Mouse (Mus musculus) CH12F3 (cell line): ENCODE measurements around the gene Amy2a1.
"Not testable (repeated sequence)": the region's sequence is repeated elsewhere in the genome, so short reads cannot be mapped to it uniquely, and the experiment has no call there.

Experiments
- in situ Hi-C: fragments of 300-500 bp; cut with MboI; formaldehyde crosslinking; loops from 2 replicates; pipeline ENCODE4 v1.14.3; 2020; ENCODE audit warnings: low sequenced_read_pairs

Gene Amy2a1

DNA sequence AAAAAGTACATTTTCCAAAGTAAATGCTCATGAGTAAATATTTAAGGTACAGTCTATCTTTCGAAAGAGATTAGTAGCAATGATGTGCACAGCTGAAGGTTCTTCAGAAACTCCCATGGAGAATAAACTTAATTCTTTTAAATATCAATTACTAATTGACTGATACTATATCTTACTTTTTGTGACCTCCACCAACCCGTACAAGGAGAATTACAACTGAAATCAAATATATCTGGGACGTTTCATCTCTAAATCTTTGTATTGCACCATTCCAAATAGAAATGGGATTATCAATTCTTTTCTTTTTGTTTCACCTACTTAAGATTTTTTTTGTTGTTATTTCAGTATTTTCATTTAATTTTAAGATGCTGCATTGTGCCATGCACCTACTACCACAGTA lies at the start of gene Amy2a1:
Amy2a1 (minus strand) TSS at position 101 of the 400 bp plus-strand sequence.
- in situ Hi-C loops = not testable (repeated sequence)

DNA sequence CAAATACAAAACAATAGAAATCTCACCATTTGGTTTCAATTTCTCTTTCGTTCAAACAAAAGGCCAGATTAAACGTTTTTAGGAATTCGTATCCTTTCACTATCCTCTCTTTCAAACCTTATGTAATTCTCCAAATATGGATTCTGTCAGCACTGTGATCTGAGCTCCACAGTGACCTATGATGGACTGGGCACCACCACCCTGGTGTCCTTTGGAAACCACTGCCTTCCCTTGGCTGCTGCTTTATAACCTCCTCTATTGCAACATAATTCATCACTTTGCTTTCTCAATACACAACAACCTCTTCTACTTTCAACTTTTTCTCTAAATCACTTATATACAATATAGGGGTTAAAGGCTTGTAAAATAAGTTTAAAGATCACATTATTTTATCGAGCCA lies 42.4 kb upstream of the Amy2a1 start:
- in situ Hi-C loops = no loop called here

DNA sequence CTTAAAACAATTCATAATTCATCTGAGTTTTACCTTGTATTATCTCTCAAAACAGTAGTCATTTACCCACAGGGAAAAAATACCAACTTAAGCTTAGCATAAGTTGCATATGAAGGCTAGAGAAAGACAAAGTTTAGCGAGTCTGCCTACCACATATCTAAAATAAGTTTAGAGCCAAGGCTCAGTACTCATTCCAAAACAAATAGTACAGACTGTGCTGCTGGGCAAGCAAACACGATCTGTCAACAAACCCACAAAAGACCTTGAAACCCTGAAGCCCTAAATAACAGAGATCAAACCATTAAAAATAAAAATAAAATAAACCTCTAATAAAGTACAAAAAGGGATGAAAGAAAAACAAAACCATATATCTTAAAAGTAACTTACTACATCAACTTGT lies 41.9 kb upstream of the Amy2a1 start:
- in situ Hi-C loops = no loop called here

GRCm38 (mm10) chr3:113572158-113572557 lies 39.9 kb upstream of the Amy2a1 start:
- in situ Hi-C loops = no loop called here

DNA sequence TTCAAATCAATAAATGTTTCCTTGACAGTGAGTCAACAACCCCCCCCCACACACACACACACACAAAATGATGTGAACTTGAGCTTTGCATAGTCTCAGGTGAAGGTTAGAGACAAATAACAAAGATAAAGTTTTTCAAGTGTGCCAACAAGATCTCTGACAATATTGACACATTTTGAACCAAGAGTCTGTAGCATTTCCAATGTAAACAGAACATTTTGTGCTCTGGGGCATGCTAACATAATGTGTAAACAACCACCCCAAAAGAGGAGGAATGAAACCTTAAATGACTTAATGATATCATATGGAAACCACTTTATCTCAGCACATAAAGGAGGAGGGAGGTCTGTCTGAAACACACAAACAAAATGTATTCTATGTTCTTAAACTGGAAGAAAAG lies 7.5 kb upstream of the Amy2a1 start:
- in situ Hi-C loops = no loop called here
